Mouse (Mus musculus) lung, postnatal 4 days (tissue): ENCODE data around the gene Slfn2.

Experiments
- DNase-seq, 2 experiments: peaks; one replicate each; pipeline ENCODE4 v3.0.0; 2021

The Slfn2 gene

DNA sequence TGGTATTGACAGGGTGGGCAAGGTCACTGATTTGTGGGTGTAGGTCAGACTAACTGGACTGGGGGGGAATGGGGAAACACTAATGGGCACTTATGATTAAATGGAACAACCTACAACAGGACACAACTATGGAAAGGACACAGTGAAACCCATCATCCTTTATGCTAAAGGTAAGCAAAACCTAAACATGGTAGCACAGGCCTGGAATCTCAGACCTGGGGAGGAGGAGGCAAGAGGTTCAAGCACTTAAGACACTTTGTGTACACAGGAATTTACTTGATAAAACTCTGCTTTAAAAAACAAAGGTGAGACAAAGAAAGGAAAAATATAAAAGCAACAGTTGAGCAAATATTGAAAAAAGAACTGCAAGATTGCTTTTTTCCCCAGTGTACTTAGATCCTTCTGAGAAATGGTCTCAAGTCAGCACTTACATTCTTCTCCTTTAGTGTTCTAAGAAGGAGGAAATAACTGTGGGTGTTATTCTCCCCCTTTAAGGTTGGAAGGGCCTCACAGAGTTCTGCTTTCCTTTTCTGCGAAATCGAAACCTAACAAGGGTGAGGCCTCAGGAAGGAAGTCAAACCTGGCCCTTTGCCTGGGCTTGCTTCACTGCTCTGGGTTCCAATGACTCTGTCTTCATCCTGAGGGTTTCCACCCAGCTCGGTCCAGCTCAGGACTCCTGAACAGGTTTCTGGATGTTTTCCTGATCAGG, 13.0 kb downstream of the Slfn2 start:
- DNase-seq = peak; percentile 84 to 86

DNA sequence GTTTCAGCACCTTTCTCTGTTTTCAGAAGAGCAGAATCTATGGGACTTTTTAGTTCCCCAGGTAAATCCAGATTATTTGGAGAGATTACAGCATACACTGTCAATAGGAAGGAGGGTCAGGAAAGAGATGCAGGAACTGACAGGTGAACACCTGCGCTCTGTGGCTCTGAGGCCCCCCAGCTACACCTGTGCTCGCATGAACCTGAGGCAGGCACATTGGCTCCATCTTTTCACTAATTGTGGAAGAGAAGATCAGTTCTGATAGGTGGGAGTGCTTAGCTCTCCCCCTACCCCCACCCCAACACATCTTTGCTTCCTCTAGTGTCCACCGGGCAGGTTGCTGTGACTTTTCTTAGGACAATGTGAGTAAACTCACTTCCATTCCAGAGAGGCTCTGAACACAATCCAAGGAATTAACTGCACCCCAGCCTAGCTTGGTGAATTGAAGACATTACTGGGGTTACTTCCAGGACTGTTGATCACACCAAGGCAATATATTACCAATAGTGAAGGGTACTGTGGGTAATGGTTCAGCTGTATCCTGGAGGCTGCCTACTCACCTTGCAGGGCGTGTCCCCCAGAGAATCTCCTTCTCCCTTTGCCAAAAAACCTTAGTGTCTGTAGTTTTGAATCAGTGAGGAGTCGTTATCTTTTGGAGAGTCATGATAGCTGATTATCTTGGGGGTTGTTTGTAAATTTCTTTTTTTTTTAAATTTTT, 13.7 kb downstream of the Slfn2 start:
- DNase-seq = no peak

DNA sequence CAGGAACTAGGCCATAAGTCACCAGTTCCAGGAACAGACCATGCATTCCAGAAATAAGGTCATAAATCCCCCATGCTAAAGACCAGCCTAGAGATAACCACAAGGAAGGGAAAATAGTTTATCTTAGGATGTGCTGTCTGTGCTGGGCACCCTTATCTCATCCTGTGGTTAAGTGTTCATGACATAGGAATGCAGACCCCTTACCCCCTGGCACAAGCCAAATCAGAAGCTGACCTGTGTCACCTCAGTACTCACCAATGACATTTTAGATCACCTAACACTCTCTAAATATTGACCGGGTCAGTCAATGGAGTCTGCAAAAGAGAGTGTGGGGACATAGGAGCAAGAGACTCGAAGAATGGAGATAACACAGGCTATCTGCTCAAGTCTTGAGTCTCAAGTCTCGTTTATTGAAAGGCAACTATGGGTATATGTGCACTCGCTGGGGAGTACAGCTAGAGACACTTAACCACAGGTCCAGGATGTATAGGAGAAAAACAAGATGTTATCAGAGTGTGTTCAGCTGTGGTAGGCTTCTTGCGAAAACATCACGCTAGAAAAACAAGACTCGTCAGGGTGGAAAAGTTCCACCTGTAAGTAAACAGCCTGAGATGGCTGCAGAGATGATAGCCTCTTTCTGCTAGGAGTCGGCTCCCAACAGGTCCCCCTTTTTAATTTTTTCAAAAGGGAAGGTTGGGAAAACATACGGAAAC, 14.7 kb downstream of the Slfn2 start:
- no peak for DNase-seq

DNA sequence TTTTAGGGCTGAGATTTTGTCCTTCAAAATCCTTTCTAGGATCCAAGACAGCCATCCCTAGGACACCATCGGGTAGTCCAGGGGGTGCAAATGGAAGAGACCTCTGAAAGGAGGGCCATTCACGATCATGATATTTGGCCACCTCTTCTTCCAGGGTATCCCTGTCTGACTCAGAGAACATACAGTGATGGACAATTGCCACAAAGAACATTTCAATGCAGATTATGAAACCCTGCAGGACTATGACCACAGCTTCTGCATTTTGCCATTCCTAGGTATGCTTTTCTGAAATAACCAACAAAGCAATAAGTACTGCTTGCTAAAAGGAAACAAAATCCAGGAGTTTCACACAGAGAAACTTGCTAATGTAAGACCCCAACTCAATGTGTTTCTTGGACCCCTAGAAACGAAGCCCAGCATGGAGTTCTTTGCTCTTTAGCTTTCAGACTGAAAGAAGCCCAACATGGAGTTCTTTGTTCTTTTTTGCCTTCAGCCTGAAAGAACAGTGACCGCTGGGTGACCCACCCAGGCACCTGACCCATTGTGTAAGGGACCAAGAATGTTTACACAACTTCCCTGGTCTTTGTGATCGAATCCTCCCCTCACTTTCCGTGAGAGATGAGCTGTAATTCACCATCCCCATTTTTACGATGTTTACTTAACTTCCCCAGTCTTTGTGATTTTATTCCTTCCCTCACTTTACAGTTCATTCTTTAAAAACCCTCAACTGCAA, 18.0 kb downstream of the Slfn2 start:
- peak in 1 of 2 experiments; percentile 34 for DNase-seq

DNA sequence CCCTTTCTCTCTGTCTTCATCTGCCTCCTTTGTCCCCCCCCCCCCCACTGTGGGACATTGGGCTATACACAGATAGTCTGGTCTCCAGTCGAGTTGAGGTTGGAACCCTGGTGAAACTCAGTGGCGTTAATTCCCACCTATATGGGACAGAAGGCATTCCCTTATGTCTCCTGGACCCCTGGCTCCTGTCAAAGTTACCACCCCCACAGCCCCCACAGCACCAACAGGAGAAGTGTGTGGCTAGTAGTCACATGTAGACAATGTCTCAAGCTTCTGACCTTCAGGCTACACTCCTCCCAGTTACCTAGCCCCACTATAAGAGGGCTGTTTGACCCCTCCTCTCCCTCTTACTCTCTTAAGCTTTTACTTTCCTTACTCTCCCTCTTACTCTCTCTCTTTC, 19.2 kb downstream of the Slfn2 start:
- DNase-seq = no peak

DNA sequence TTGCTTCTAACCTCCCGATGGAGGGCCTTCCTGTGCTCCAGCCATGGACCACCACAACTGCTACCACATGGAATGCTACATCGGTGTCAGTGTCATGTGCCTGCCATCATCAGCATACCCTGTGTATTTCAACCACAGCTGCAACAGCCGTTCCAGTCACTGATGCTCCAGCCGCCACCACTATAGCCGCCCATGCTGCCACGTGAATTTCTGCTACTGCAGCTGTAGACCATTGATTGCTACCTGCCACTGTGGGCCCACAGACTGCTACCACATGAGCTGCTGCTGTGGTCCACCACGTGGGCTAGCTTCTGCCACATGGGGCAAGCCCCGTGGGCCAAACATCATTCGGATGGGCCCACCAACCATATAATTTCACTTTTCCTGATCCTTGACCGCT, 19.8 kb downstream of the Slfn2 start:
- DNase-seq = no peak

DNA sequence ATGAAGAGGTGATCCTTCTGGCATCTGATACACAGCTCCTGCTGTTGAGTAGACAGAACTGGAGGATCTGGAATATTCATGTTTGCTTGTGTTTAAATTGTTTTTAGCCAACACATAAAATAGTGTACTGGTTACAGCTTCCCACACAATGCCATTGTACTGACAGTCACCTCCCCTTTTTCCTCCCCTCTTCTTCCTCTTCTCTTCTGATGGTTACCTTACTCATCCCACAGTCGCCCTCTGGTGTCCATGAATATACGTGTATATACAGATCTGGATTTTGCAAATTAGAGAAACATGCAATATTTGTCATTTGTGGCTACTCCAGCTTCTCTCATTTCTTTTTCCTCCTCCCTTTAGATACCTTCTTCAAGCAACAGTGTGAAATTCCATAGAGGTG, 50.2 kb downstream of the Slfn2 start:
- DNase-seq = peak in 1 of 2 experiments; percentile 35

DNA sequence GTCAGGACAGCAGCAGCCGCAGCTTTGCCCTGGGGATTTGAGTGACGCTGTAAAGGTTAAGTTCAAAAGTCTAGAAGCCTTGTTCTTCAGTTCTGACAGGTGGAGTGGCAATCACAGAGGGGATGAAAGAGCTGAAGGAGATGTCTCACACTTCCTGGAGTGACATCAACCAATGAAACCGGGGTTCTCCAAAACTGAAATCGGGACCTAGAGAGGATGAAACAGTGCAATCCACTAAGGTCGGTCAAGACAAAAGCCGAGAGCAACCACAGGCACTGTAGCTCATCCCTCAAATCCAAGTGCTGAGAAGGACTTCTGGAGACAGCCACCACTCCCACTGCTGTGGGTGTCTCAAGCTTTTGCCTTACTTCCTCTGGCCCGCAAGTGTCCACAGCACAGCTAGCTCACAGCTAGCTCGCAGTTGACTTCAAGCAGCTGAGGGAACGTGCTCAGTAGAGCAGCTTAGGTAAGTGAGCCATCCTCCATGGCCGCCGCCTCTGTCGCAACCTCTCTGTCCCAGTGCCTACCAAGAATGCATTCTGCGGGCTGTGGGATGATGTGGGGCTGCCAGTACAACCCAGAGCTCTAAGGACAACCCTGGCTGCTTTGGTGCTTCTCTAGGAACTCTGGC, 51.8 kb downstream of the Slfn2 start, which contains the start of gene Slfn1:
Slfn1 (plus strand) TSS at position 253 of the 631 bp plus-strand sequence.
- DNase-seq = peak; percentile 9 to 25

DNA sequence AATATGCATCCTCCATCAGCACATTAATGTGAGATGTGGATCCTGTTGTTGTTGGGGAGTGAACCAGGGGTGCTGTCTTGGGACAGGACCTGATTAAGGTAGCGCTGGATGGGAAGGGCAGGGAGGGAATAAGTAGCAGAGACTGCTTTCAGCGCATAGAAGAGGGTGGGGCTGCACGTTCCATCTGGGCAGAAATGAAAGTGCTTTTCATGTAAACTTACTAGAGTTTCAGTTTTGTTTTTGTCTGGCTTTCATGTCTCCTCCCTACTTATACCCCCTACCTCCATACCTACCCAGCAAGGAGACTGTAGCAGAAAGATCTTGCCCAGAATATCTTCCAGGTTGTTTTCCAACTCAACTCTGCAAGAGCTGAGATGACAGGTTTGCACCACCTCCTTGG, 53.1 kb downstream of the Slfn2 start:
- DNase-seq = peak in 1 of 2 experiments; percentile 4
